Mouse (Mus musculus) hindbrain, embryonic 12.5 days (tissue): ENCODE results near the gene Ralgps1. TPM values are rescaled to one million over a fixed set of nuclear protein-coding genes. Genes with fewer than 3 reads are reported as not detected.
"Not testable (repeated sequence)": the region's sequence is repeated elsewhere in the genome, so short reads cannot be mapped to it uniquely, and the experiment has no call there.

ENCODE experiments used
- ATAC-seq: fragments of 200-750 bp; cut with Nextera tagmentation; 2 replicates; pipeline ENCODE4 v1.8.0; 2017; ENCODE audit warnings: moderate TSS enrichment; ENCODE audit not compliant: low FRiP score
- H3K27ac ChIP-seq: fragments of 300-500 bp; sonication (generic); 2 replicates; pipeline ENCODE4 v1.5.1; 2016; ENCODE audit warnings: mild to moderate bottlenecking
- H3K27me3 ChIP-seq: fragments of 300-500 bp; sonication (generic); 2 replicates; pipeline ENCODE4 v1.6.1; 2016; ENCODE audit warnings: mild to moderate bottlenecking
- H3K36me3 ChIP-seq: fragments of 300-500 bp; sonication (generic); 2 replicates; pipeline ENCODE4 v1.6.1; 2016; ENCODE audit warnings: mild to moderate bottlenecking
- H3K4me1 ChIP-seq: fragments of 300-500 bp; sonication (generic); 2 replicates; pipeline ENCODE4 v1.6.1; 2016
- H3K4me2 ChIP-seq: fragments of 300-500 bp; sonication (generic); replicated peaks from 2 replicates; pipeline ENCODE4 v1.6.1; 2016; ENCODE audit warnings: mild to moderate bottlenecking
- H3K4me3 ChIP-seq: fragments of 300-500 bp; sonication (generic); 2 replicates; pipeline ENCODE4 v1.5.1; 2016; ENCODE audit warnings: mild to moderate bottlenecking
- H3K9ac ChIP-seq: fragments of 300-500 bp; sonication (generic); 2 replicates; pipeline ENCODE4 v1.6.1; 2016; ENCODE audit warnings: mild to moderate bottlenecking, moderate library complexity
- H3K9me3 ChIP-seq: fragments of 300-500 bp; sonication (generic); replicated peaks from 2 replicates; pipeline ENCODE4 v1.6.1; 2016; ENCODE audit warnings: mild to moderate bottlenecking
- WGBS: fragments of 180-500 bp; shearing (Covaris S2); methylation state at CpG from one replicate; pipeline ENCODE4 v1.1.7; 2016; 5-methylcytosine and 5-hydroxymethylcytosine counted together
- polyA plus RNA-seq: library from polyadenylated mRNA; unstranded; fragments of >200 nt; fragmentation: Nextera tagmentation; extraction: Ambion mirVana; gene quantifications from 2 replicates; pipeline ENCODE4 v1.2.1, GENCODE M21; 2016

Ralgps1 gene
- polyA plus RNA-seq, 1 experiment from 2014 or later = 29.0 TPM

- peak overlapping the region; percentile 72 for H3K9ac ChIP-seq
- H3K27me3 ChIP-seq = peaks cover 21% of the 10 kb centered on the region
- peaks cover 17% of the 10 kb centered on the region for H3K4me1 ChIP-seq
- H3K36me3 ChIP-seq = no peaks in the 10 kb centered on the region
- H3K27ac ChIP-seq = 0 out of 2 replicates have a peak overlapping the region, but pooled peaks have one; percentile 40
- peak overlapping the region; percentile 66 for H3K4me3 ChIP-seq
- WGBS = under 1% methylated on average over 33 of the region's 33 CpGs
- peak; percentile 44 for ATAC-seq
- no peaks in the 10 kb centered on the region for H3K9me3 ChIP-seq
- H3K4me2 ChIP-seq = peak overlapping the region; percentile 97
These were observed 241.2 kb downstream of the Ralgps1 start for GRCm38 (mm10) chr2:33130141-33130525.

- no peak for ATAC-seq
- peak overlapping the region; percentile 72 for H3K9ac ChIP-seq
- H3K27ac ChIP-seq = no peak overlapping the region
- no peaks in the 10 kb centered on the region for H3K36me3 ChIP-seq
- peak overlapping the region; percentile 97 for H3K4me2 ChIP-seq
- peaks cover 17% of the 10 kb centered on the region for H3K4me1 ChIP-seq
- H3K27me3 ChIP-seq = peaks cover 21% of the 10 kb centered on the region
- peak overlapping the region; percentile 66 for H3K4me3 ChIP-seq
- 5% methylated on average over 10 of the region's 10 CpGs for WGBS
- no peaks in the 10 kb centered on the region for H3K9me3 ChIP-seq
These were observed 241.6 kb downstream of the Ralgps1 start for GRCm38 (mm10) chr2:33129696-33130095.

- Histone ChIP-seq H3K27ac (no peak overlapping the region), H3K9me3 (no peaks in the 10 kb centered on the region), H3K27me3 (peaks cover 21% of the 10 kb centered on the region), H3K4me1 (peaks cover 17% of the 10 kb centered on the region), H3K9ac (no peak overlapping the region), H3K4me2 (peak overlapping the region; percentile 97), H3K36me3 (no peaks in the 10 kb centered on the region), H3K4me3 (peak overlapping the region; percentile 66; the same call in 1 of the 2 replicates)
- WGBS = 61% methylated on average over 2 of the region's 2 CpGs
- no peak for ATAC-seq
These were observed 242.3 kb downstream of the Ralgps1 start for GRCm38 (mm10) chr2:33129005-33129404.

GRCm38 (mm10) chr2:33127271-33127670 lies 244.0 kb downstream of the Ralgps1 start:
- Histone ChIP-seq H3K36me3 (no peaks in the 10 kb centered on the region), H3K9ac (no peak overlapping the region), H3K27ac (no peak overlapping the region), H3K9me3 (no peaks in the 10 kb centered on the region), H3K4me2 (no peak overlapping the region), H3K27me3 (peaks cover 12% of the 10 kb centered on the region), H3K4me3 (no peak overlapping the region), H3K4me1 (peaks cover 17% of the 10 kb centered on the region)
- no peak for ATAC-seq
- WGBS = 86% methylated on average over 2 of the region's 2 CpGs

- no peak for ATAC-seq
These were observed 248.4 kb downstream of the Ralgps1 start for GRCm38 (mm10) chr2:33122856-33123255.

GRCm38 (mm10) chr2:33100536-33100935 lies 270.8 kb downstream of the Ralgps1 start:
- H3K4me1 ChIP-seq = no peaks in the 10 kb centered on the region
- H3K4me2 ChIP-seq = no peak overlapping the region
- no peaks in the 10 kb centered on the region for H3K27me3 ChIP-seq
- WGBS = 84% methylated on average over 8 of the region's 8 CpGs
- no peaks in the 10 kb centered on the region for H3K36me3 ChIP-seq
- no peak for ATAC-seq
- H3K9me3 ChIP-seq = no peaks in the 10 kb centered on the region
- no peak overlapping the region for H3K9ac ChIP-seq
- H3K4me3 ChIP-seq = no peak overlapping the region
- no peak overlapping the region for H3K27ac ChIP-seq

More at GRCm38 (mm10) chr2:33122856-33123255, 248.4 kb downstream of the Ralgps1 start:
- Histone ChIP-seq H3K4me1 (no peaks in the 10 kb centered on the region), H3K27ac (no peak overlapping the region), H3K4me3 (no peak overlapping the region), H3K36me3 (no peaks in the 10 kb centered on the region), H3K9ac (no peak overlapping the region), H3K4me2 (no peak overlapping the region), H3K9me3 (no peaks in the 10 kb centered on the region), H3K27me3 (no peaks in the 10 kb centered on the region)
- WGBS = 74% methylated on average over 6 of the region's 6 CpGs

- not testable (repeated sequence) for H3K4me2 ChIP-seq, H3K27me3 ChIP-seq, H3K4me3 ChIP-seq, H3K9ac ChIP-seq, ATAC-seq, H3K27ac ChIP-seq, H3K36me3 ChIP-seq, H3K4me1 ChIP-seq, H3K9me3 ChIP-seq
- 86% methylated on average over 12 of the region's 12 CpGs for WGBS
These were observed 274.0 kb downstream of the Ralgps1 start for GRCm38 (mm10) chr2:33097326-33097725.

GRCm38 (mm10) chr2:33095221-33095671 lies 276.0 kb downstream of the Ralgps1 start:
- Histone ChIP-seq H3K4me3 (no peak overlapping the region), H3K9me3 (no peaks in the 10 kb centered on the region), H3K36me3 (no peaks in the 10 kb centered on the region), H3K4me2 (no peak overlapping the region), H3K27ac (no peak overlapping the region), H3K27me3 (no peaks in the 10 kb centered on the region), H3K9ac (no peak overlapping the region), H3K4me1 (no peaks in the 10 kb centered on the region)
- WGBS = 82% methylated on average over 10 of the region's 10 CpGs
- ATAC-seq = no peak

- 89% methylated on average over 8 of the region's 8 CpGs for WGBS
- no peak overlapping the region for H3K27ac ChIP-seq
- no peak overlapping the region for H3K9ac ChIP-seq
- no peak for ATAC-seq
- no peaks in the 10 kb centered on the region for H3K36me3 ChIP-seq
- no peak overlapping the region for H3K4me3 ChIP-seq
- H3K4me2 ChIP-seq = no peak overlapping the region
- no peaks in the 10 kb centered on the region for H3K4me1 ChIP-seq
- H3K27me3 ChIP-seq = no peaks in the 10 kb centered on the region
- no peaks in the 10 kb centered on the region for H3K9me3 ChIP-seq
These were observed 280.4 kb downstream of the Ralgps1 start for GRCm38 (mm10) chr2:33090620-33091520.

- not testable (repeated sequence) for H3K4me2 ChIP-seq, H3K27ac ChIP-seq, H3K36me3 ChIP-seq, H3K4me3 ChIP-seq, H3K27me3 ChIP-seq, ATAC-seq, H3K9me3 ChIP-seq, H3K4me1 ChIP-seq, H3K9ac ChIP-seq
- WGBS = 75% methylated on average over 1 of the region's 1 CpGs
These were observed 281.3 kb downstream of the Ralgps1 start for GRCm38 (mm10) chr2:33090033-33090400.

- no peaks in the 10 kb centered on the region for H3K4me1 ChIP-seq
- no peak for ATAC-seq
- no peaks in the 10 kb centered on the region for H3K27me3 ChIP-seq
- no peak overlapping the region for H3K9ac ChIP-seq
- H3K9me3 ChIP-seq = no peaks in the 10 kb centered on the region
- no peaks in the 10 kb centered on the region for H3K36me3 ChIP-seq
- H3K4me2 ChIP-seq = no peak overlapping the region
- no peak overlapping the region for H3K4me3 ChIP-seq
- H3K27ac ChIP-seq = no peak overlapping the region
- 91% methylated on average over 5 of the region's 5 CpGs for WGBS
These were observed 281.8 kb downstream of the Ralgps1 start for GRCm38 (mm10) chr2:33089356-33090032.

GRCm38 (mm10) chr2:33086671-33087363 lies 284.5 kb downstream of the Ralgps1 start:
- Histone ChIP-seq H3K27me3 (no peaks in the 10 kb centered on the region), H3K9me3 (no peaks in the 10 kb centered on the region), H3K4me3 (no peak overlapping the region), H3K4me1 (no peaks in the 10 kb centered on the region), H3K36me3 (no peaks in the 10 kb centered on the region), H3K27ac (no peak overlapping the region), H3K4me2 (no peak overlapping the region), H3K9ac (no peak overlapping the region)
- 88% methylated on average over 7 of the region's 7 CpGs for WGBS
- ATAC-seq = no peak
